Mouse (Mus musculus): Measurements from ENCODE around the gene Notch1. TPM values are rescaled to one million over a fixed set of nuclear protein-coding genes. Genes with fewer than 3 reads are reported as not detected.

Gene Notch1
- polyA plus RNA-seq, 1 experiment = 16.1 TPM

GRCm38 (mm10) chr2:26506746-26507280, 9.7 kb downstream of the Notch1 start:
- DNase-seq = no peak
- TF ChIP-seq POLR2A (IDR thresholded peaks at IDR 0.05; ENCODE audit: low read depth, low read length) (no peak), CTCF (conservative IDR thresholded peaks at IDR 0.05; ENCODE audit: insufficient read depth, insufficient read length, low read depth, low read length) (no peak)
- WGBS = 90% methylated on average over 3 of the region's 3 CpGs
- H3K27me3 ChIP-seq (replicated peaks; ENCODE audit: control insufficient read depth, insufficient read depth, low read length) = no peaks in the 10 kb centered on the region
- peaks cover 16% of the 10 kb centered on the region for H3K4me1 ChIP-seq (ENCODE audit: control insufficient read depth, insufficient read depth, low read length)
- H3K4me3 ChIP-seq (ENCODE audit: insufficient read depth, low read depth, low read length) = no peak overlapping the region
- H3K27ac ChIP-seq (ENCODE audit: insufficient read depth, low read depth, low read length) = peak overlapping the region; percentile 68
- no peaks in the 10 kb centered on the region for H3K36me3 ChIP-seq (ENCODE audit: control insufficient read depth, insufficient read depth, low read length)

DNA sequence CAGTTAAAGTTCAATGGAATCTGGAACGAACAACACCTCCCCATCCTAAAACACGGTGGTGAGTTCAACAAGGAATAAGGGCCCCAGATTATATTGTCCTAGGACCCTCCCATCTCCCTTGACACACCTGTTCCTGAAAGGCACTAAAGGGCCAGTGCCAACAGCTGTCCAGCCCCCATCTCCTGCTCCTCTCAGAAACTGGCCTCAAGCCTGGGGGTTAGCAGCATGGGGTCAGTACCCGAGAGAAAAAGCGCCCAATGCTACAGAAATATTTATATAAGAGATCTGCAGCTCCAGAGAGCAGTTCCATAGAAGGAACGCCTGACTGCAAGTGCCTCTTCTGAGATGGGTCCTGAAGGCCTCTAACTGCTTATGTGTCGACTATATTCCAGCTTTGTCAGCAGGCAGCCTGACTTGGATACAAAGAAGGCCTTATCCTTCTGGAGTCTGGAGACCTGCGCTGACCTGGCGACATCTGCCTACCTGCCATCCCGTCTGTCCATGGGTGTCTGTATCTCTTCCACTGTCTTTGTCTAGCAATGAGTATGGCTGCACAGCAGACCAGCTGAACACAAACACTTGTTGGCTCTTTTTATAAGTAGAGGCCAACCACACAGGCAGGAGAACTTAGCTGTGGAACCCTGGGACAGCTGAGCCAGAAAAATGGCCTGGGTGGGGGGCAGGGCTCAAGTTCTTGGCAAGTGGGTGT, 11.5 kb downstream of the Notch1 start:
- no peak for DNase-seq
- no peak for TF ChIP-seq CTCF (conservative IDR thresholded peaks at IDR 0.05; ENCODE audit: insufficient read depth, insufficient read length, low read depth, low read length)
- no peak for TF ChIP-seq POLR2A (IDR thresholded peaks at IDR 0.05; ENCODE audit: low read depth, low read length)
- H3K36me3 ChIP-seq (ENCODE audit: control insufficient read depth, insufficient read depth, low read length) = no peaks in the 10 kb centered on the region
- no peaks in the 10 kb centered on the region for H3K27me3 ChIP-seq (replicated peaks; ENCODE audit: control insufficient read depth, insufficient read depth, low read length)
- H3K4me1 ChIP-seq (ENCODE audit: control insufficient read depth, insufficient read depth, low read length) = peaks cover 27% of the 10 kb centered on the region
- H3K4me3 ChIP-seq (ENCODE audit: insufficient read depth, low read depth, low read length) = no peak overlapping the region
- no peak overlapping the region for H3K27ac ChIP-seq (ENCODE audit: insufficient read depth, low read depth, low read length)
- 86% methylated on average over 9 of the region's 9 CpGs for WGBS

DNA sequence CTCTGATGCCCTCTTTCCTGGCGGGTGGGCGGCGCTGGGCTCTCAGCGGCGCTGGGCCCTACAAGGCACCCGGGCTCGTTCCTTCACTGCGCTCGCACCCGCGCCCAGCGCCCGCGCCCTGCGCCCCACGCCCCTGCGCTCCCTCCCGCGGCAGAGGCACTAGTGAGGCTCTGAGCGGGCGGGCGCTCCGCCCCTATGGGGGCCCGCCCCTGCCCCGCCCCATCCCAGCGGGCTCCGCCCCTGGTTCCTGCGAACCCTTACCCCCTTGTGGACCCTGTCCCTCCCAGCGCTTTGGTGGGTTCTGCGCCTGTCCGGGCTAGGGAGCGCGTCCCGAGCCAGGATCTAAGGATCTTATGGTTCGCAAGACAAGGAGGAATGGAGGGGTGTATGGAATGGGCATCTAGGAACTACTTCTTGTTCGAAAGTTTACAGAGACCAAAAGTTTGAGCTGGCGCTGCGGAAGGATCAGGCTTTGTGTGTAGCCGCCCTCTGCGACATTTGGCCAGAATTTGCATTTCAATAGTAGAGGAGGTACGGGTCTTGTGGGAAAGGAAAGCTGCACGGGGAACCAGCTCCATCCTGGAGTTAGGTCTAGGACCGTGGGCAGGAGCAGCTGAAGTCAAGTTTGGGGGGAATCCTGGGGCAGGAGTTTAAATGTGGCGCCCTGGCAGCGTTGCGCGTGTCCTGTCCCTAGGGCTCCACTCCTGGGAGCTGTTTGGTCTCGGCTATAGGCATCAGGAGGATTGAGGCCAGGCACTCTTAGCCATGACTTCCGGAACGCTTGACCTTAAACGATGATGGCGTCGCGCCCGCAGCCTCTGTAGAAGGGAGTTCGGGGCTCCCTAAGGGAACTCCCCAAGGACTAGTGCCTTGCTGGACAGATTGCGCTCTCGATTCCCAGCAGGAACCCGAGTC, 12.5 kb downstream of the Notch1 start:
- WGBS = 7% methylated on average over 59 of the region's 59 CpGs
- Histone ChIP-seq H3K4me3 (ENCODE audit: insufficient read depth, low read depth, low read length) (peak overlapping the region; percentile 76), H3K4me1 (ENCODE audit: control insufficient read depth, insufficient read depth, low read length) (peaks cover 27% of the 10 kb centered on the region), H3K36me3 (ENCODE audit: control insufficient read depth, insufficient read depth, low read length) (no peaks in the 10 kb centered on the region), H3K27ac (ENCODE audit: insufficient read depth, low read depth, low read length) (peak overlapping the region; percentile 89), H3K27me3 (replicated peaks; ENCODE audit: control insufficient read depth, insufficient read depth, low read length) (no peaks in the 10 kb centered on the region)
- TF ChIP-seq POLR2A (IDR thresholded peaks at IDR 0.05; ENCODE audit: low read depth, low read length) = peak; percentile 12
- TF ChIP-seq CTCF (conservative IDR thresholded peaks at IDR 0.05; ENCODE audit: insufficient read depth, insufficient read length, low read depth, low read length) = no peak
- DNase-seq = peak; percentile 85

GRCm38 (mm10) chr2:26502863-26503631, 13.4 kb downstream of the Notch1 start:
- Histone ChIP-seq H3K36me3 (ENCODE audit: control insufficient read depth, insufficient read depth, low read length) (no peaks in the 10 kb centered on the region), H3K4me1 (ENCODE audit: control insufficient read depth, insufficient read depth, low read length) (peaks cover 27% of the 10 kb centered on the region), H3K4me3 (ENCODE audit: insufficient read depth, low read depth, low read length) (peak overlapping the region; percentile 76), H3K27ac (ENCODE audit: insufficient read depth, low read depth, low read length) (peak overlapping the region; percentile 19), H3K27me3 (replicated peaks; ENCODE audit: control insufficient read depth, insufficient read depth, low read length) (no peaks in the 10 kb centered on the region)
- DNase-seq = peak; percentile 38
- WGBS = under 1% methylated on average over 57 of the region's 57 CpGs
- TF ChIP-seq CTCF (conservative IDR thresholded peaks at IDR 0.05; ENCODE audit: insufficient read depth, insufficient read length, low read depth, low read length) = no peak
- no peak for TF ChIP-seq POLR2A (IDR thresholded peaks at IDR 0.05; ENCODE audit: low read depth, low read length)

DNA sequence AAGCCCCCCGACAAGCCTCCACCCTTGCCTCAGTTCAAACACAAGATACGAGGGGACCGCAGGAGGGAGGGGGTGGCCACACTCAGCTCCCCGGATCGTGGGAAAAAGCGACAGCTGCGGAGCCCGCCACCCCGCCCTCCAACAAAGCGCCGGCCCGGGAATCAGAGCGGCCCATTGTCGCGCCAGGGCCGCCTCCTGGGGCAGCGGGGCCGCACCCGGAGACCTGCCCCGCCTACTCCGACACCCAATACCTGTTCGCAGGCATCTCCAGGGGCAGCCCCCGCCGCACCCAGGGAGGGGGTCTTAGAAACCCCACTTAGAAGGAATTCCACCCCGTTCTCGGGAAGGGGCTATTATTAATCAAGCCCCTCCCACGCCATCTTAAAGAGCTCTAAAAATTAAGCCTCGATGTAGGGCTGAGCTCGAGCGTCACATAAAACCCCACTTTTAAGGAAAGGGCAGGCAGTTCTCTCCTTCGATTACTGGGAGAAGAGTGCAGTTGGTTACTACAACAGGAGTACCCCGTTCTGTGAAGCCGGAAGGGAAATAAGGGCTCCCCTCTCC, 14.1 kb downstream of the Notch1 start:
- DNase-seq = peak; percentile 57
- Histone ChIP-seq H3K4me1 (ENCODE audit: control insufficient read depth, insufficient read depth, low read length) (peaks cover 30% of the 10 kb centered on the region), H3K27ac (ENCODE audit: insufficient read depth, low read depth, low read length) (peak overlapping the region; percentile 28), H3K27me3 (replicated peaks; ENCODE audit: control insufficient read depth, insufficient read depth, low read length) (no peaks in the 10 kb centered on the region), H3K4me3 (ENCODE audit: insufficient read depth, low read depth, low read length) (peak overlapping the region; percentile 76), H3K36me3 (ENCODE audit: control insufficient read depth, insufficient read depth, low read length) (no peaks in the 10 kb centered on the region)
- TF ChIP-seq POLR2A (IDR thresholded peaks at IDR 0.05; ENCODE audit: low read depth, low read length) (no peak), CTCF (conservative IDR thresholded peaks at IDR 0.05; ENCODE audit: insufficient read depth, insufficient read length, low read depth, low read length) (no peak)
- WGBS = under 1% methylated on average over 33 of the region's 33 CpGs

- peak overlapping the region; percentile 28; the same call in 1 of the 2 replicates for H3K27ac ChIP-seq (ENCODE audit: insufficient read depth, low read depth, low read length)
- peak overlapping the region; percentile 76 for H3K4me3 ChIP-seq (ENCODE audit: insufficient read depth, low read depth, low read length)
- peak; percentile 54 for DNase-seq
- no peaks in the 10 kb centered on the region for H3K27me3 ChIP-seq (replicated peaks; ENCODE audit: control insufficient read depth, insufficient read depth, low read length)
- H3K4me1 ChIP-seq (ENCODE audit: control insufficient read depth, insufficient read depth, low read length) = peaks cover 28% of the 10 kb centered on the region
- 6% methylated on average over 15 of the region's 15 CpGs for WGBS
- TF ChIP-seq POLR2A (IDR thresholded peaks at IDR 0.05; ENCODE audit: low read depth, low read length) = no peak
- no peaks in the 10 kb centered on the region for H3K36me3 ChIP-seq (ENCODE audit: control insufficient read depth, insufficient read depth, low read length)
These were observed 14.8 kb downstream of the Notch1 start for GRCm38 (mm10) chr2:26501651-26502141.

Data from kidney, adult 2 months (tissue).